Mouse (Mus musculus) megakaryocyte, embryonic 14.5 days (primary cell): ENCODE measurements around the gene Thbd.

ENCODE experiments used
- FLI1 ChIP-seq: IDR thresholded peaks from 2 replicates; pipeline ENCODE4 v1.6.1; 2012; ENCODE audit warnings: low read length, inconsistent platforms, mixed read lengths
- GATA1 ChIP-seq: IDR thresholded peaks from 3 replicates; pipeline ENCODE4 v1.6.1; 2012; ENCODE audit warnings: mixed read lengths, low read length, inconsistent platforms, borderline replicate concordance

DNA sequence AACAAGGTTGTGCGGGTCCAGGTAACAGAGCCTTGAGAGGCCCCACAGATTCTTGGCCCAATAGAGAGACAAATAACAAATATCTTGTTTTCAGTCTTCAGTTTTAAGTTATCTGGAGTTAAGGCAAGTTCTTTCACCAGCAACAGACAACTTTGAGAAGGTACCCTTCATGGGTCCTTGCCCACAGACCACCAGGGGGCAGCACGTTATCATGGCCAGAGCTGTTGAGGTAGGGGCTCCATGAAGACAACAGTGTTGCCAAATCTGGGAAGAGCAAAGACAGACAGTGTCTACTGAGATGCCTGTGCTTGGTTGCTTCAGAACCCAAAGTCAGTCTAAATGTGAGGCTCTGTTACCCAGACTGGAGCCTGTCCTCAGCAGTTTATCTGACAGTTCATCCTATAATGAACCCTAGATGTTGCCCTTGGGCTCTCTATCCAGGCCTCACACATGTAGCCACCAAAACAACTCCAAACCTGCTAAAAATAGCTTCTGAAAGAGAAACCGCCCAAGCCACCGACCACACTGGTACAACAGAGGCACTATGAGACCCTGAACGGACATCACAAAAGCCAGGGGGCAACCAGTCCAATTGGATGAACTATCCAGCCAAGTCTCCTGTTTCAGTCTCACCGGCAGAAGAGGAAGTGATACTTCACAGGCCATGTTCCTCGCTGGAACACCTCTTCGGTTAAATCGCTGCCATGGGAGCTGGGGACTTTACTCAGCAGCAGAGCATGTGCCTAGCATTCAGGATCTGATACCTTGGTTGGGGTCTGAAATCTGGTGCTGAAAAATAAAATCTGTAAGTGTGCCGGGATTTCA, 32.5 kb downstream of the Thbd start:
- TF ChIP-seq GATA1 (no peak), FLI1 (no peak)
